Mouse (Mus musculus) CH12.LX (cell line): ENCODE measurements at regions not wholly inside any gene's neighbourhood (a gene's known extent, or its start where the extent isn't known, plus 50 kb on each side); places are given as distances from the start of the nearest gene placed in this dataset.

ENCODE experiments used
- DNase-seq: peaks from one replicate; pipeline ENCODE4 v3.0.0-alpha.2; 2013; ENCODE audit errors: extremely low read depth
- H3K27ac ChIP-seq: 2 replicates; pipeline ENCODE4 v1.5.1; 2012; ENCODE audit warnings: low read depth, mild to moderate bottlenecking, control low read depth, moderate library complexity; ENCODE audit not compliant: insufficient read depth
- H3K27me3 ChIP-seq: replicated peaks from 2 replicates; pipeline ENCODE3; 2012; ENCODE audit warnings: inconsistent platforms
- H3K36me3 ChIP-seq, 2 experiments: replicated peaks in 1 of 2; 2 replicates each; pipeline versions ENCODE3 to v1.6.1; 2012; ENCODE audit warnings: inconsistent platforms in 1 of 2, low read length in 1 of 2, mild to moderate bottlenecking in 1 of 2, mixed read lengths in 1 of 2, moderate library complexity in 1 of 2; ENCODE audit not compliant: control insufficient read depth in 1 of 2, insufficient read depth in 1 of 2
- H3K4me1 ChIP-seq, 2 experiments: 2 replicates each; pipeline ENCODE4 v1.6.1; 2012; ENCODE audit warnings: inconsistent platforms in 1 of 2, moderate library complexity in 1 of 2; ENCODE audit not compliant: insufficient read depth in 2 of 2, control insufficient read depth in 1 of 2
- H3K4me2 ChIP-seq: 2 replicates; pipeline ENCODE4 v1.6.1; 2012; ENCODE audit warnings: low read depth, mild to moderate bottlenecking, control low read depth; ENCODE audit not compliant: poor library complexity, insufficient read depth, severe bottlenecking
- H3K4me3 ChIP-seq, 3 experiments: fragments of 150-350 bp in 1 of 3; sonication (generic) in 1 of 3; replicated peaks in 1 of 3; 2 replicates each; pipeline versions ENCODE3 to v1.5.1; 2011 to 2012; ENCODE audit warnings: low read depth in 2 of 3, low read length in 2 of 3, mild to moderate bottlenecking in 2 of 3, moderate library complexity in 2 of 3, control low read depth in 1 of 3, improper control_type of control experiment in 1 of 3, inconsistent platforms in 1 of 3, mixed read lengths in 1 of 3; ENCODE audit not compliant: poor library complexity in 1 of 3
- H3K79me2 ChIP-seq: replicated peaks from 2 replicates; pipeline ENCODE4 v1.6.1; 2012; ENCODE audit warnings: mild to moderate bottlenecking, moderate library complexity; ENCODE audit not compliant: control insufficient read depth, poor library complexity, insufficient read depth, severe bottlenecking; ENCODE audit errors: extremely low read depth
- H3K9ac ChIP-seq: 2 replicates; pipeline ENCODE4 v1.6.1; 2012; ENCODE audit warnings: low read depth, mild to moderate bottlenecking, control low read depth, moderate library complexity; ENCODE audit not compliant: insufficient read depth
- H3K9me3 ChIP-seq: replicated peaks from 2 replicates; pipeline ENCODE3; 2012; ENCODE audit warnings: low read length, inconsistent platforms, mixed read lengths
- CHD1 ChIP-seq: IDR thresholded peaks from 2 replicates; pipeline ENCODE4 v1.6.1; 2012; ENCODE audit warnings: low read depth, low read length, improper control_type of control experiment, inconsistent platforms
- ETS1 ChIP-seq: conservative IDR thresholded peaks from 2 replicates; pipeline ENCODE4 v1.6.1; 2012; ENCODE audit warnings: low read depth, mild to moderate bottlenecking, inconsistent platforms, low read length, improper control_type of control experiment, moderate library complexity
- HCFC1 ChIP-seq: IDR thresholded peaks from 2 replicates; pipeline ENCODE4 v1.6.1; 2012; ENCODE audit warnings: low read depth, mild to moderate bottlenecking, inconsistent platforms, low read length, improper control_type of control experiment
- JUN ChIP-seq: IDR thresholded peaks from 2 replicates; pipeline ENCODE4 v1.6.1; 2011; ENCODE audit warnings: low read depth, mild to moderate bottlenecking, low read length, improper control_type of control experiment, moderate library complexity; ENCODE audit not compliant: insufficient read depth
- JUND ChIP-seq: conservative IDR thresholded peaks from 2 replicates; pipeline ENCODE4 v1.6.1; 2011; ENCODE audit warnings: low read depth, low read length, improper control_type of control experiment
- MAFK ChIP-seq: IDR thresholded peaks from 2 replicates; pipeline ENCODE4 v1.6.1; 2011; ENCODE audit warnings: low read length, improper control_type of control experiment; ENCODE audit not compliant: insufficient replicate concordance
- MXI1 ChIP-seq: IDR thresholded peaks from 2 replicates; pipeline ENCODE4 v1.6.1; 2011; ENCODE audit warnings: mild to moderate bottlenecking, low read depth, low read length, improper control_type of control experiment
- MYC ChIP-seq: IDR thresholded peaks from 2 replicates; pipeline ENCODE4 v1.6.1; 2011; ENCODE audit warnings: low read depth, mild to moderate bottlenecking, improper control_type of control experiment, low read length
- NELFE ChIP-seq: IDR thresholded peaks from 2 replicates; pipeline ENCODE4 v1.6.1; 2011; ENCODE audit warnings: low read depth, low read length, improper control_type of control experiment
- NRF1 ChIP-seq: IDR thresholded peaks from 2 replicates; pipeline ENCODE4 v1.6.1; 2014; ENCODE audit warnings: low read depth, mild to moderate bottlenecking, inconsistent platforms, low read length, improper control_type of control experiment, moderate library complexity
- POLR2AphosphoS2 ChIP-seq: IDR thresholded peaks from 2 replicates; pipeline ENCODE4 v1.6.1; 2011; ENCODE audit warnings: low read depth, low read length, improper control_type of control experiment
- RAD21 ChIP-seq: IDR thresholded peaks from 2 replicates; pipeline ENCODE4 v1.6.1; 2011; ENCODE audit warnings: low read depth, mild to moderate bottlenecking, low read length, improper control_type of control experiment, moderate library complexity
- SIN3A ChIP-seq: IDR thresholded peaks from 2 replicates; pipeline ENCODE4 v1.6.1; 2012; ENCODE audit warnings: low read length, improper control_type of control experiment, inconsistent platforms
- SMC3 ChIP-seq: IDR thresholded peaks from 2 replicates; pipeline ENCODE4 v1.6.1; 2011; ENCODE audit warnings: low read depth, low read length, improper control_type of control experiment
- TBP ChIP-seq: conservative IDR thresholded peaks from 2 replicates; pipeline ENCODE4 v1.6.1; 2011; ENCODE audit warnings: low read depth, low read length, improper control_type of control experiment
- UBTF ChIP-seq: IDR thresholded peaks from 2 replicates; pipeline ENCODE4 v1.6.1; 2012; ENCODE audit warnings: low read depth, mild to moderate bottlenecking, inconsistent platforms, low read length, improper control_type of control experiment, moderate library complexity
- USF1 ChIP-seq: IDR thresholded peaks from 2 replicates; pipeline ENCODE4 v1.6.1; 2014; ENCODE audit warnings: low read depth, mild to moderate bottlenecking, inconsistent platforms, low read length, improper control_type of control experiment
- ZKSCAN1 ChIP-seq: IDR thresholded peaks from 2 replicates; pipeline ENCODE4 v1.6.1; 2012; ENCODE audit warnings: low read depth, inconsistent platforms, low read length, improper control_type of control experiment, borderline replicate concordance
- ZMIZ1 ChIP-seq: IDR thresholded peaks from 2 replicates; pipeline ENCODE4 v1.6.1; 2012; ENCODE audit warnings: low read depth, mild to moderate bottlenecking, inconsistent platforms, low read length, improper control_type of control experiment
- dilution Hi-C: fragments of 300-500 bp; cut with MboI; formaldehyde crosslinking; loops from 2 replicates; pipeline ENCODE4 v1.14.3; 2020; ENCODE audit warnings: low sequenced_read_pairs; ENCODE audit not compliant: extremely low pct_unique_long_range_greater_than_20kb, extremely low pct_ligation_motif_present
- in situ Hi-C: fragments of 300-500 bp; cut with MboI; formaldehyde crosslinking; loops from 3 replicates; pipeline ENCODE4 v1.14.3; 2019; ENCODE audit warnings: low sequenced_read_pairs, low pct_ligation_motif_present, low pct_unique_long_range_greater_than_20kb, mixed read lengths

DNA sequence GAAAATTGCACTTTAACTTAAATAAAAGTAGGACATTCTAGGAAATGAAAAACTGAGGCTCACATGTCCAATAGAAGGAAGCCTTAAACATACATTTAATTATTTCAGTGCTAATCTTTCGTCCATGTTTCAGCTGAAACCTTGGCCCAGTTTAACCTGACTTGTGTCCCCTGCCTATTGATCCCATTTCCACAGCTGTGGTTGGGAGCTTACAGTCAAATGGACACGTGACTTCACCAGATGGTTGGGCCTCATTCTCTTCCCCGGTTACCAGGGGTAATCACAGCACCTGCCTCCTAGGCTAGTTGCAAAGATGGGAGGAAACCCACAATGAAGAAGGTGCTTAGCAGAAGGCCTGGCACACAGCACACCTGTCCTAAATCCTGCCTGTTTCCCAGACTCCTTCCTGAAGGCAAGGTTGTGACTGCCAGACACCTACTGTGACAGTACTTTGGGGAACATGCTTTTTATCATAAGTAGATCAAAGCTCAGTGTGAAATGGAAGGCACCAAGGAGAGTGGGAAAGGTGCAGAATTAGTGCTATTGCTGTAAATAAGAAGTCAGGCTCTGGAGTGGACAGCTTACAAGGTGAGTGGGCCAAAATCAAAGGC is 52.4 kb upstream of the Gadd45a start:
- H3K9ac ChIP-seq = no peak overlapping the region
- no peaks in the 10 kb centered on the region for H3K36me3 ChIP-seq
- no peak for DNase-seq
- TF ChIP-seq NELFE (no peak), RAD21 (no peak), CHD1 (no peak), MYC (no peak), MAFK (no peak), SIN3A (no peak), ZMIZ1 (no peak), ETS1 (no peak), ZKSCAN1 (no peak)
- H3K79me2 ChIP-seq = no peaks in the 10 kb centered on the region
- no peak overlapping the region for H3K4me2 ChIP-seq
- no peak overlapping the region for H3K4me3 ChIP-seq
- H3K27me3 ChIP-seq = no peaks in the 10 kb centered on the region
- in situ Hi-C loops = no loop called here
- H3K27ac ChIP-seq = no peak overlapping the region
- no peaks in the 10 kb centered on the region for H3K9me3 ChIP-seq
- dilution Hi-C loops = no loop called here
- H3K4me1 ChIP-seq = 0 out of 4 replicates have a peak, but pooled peaks cover 0 to 3% of the 10 kb centered on the region in 2 experiments

- DNase-seq = no peak
- in situ Hi-C loops (no loop called here), dilution Hi-C loops (no loop called here)
- TF ChIP-seq USF1 (no peak), JUN (no peak), NRF1 (no peak), HCFC1 (no peak), JUND (no peak), POLR2AphosphoS2 (no peak), CHD1 (no peak), MXI1 (no peak), ZMIZ1 (no peak), MAFK (no peak), SMC3 (no peak), TBP (no peak), UBTF (no peak)
- H3K4me1 ChIP-seq = 0 out of 4 replicates have a peak, but pooled peaks cover 0 to 3% of the 10 kb centered on the region in 2 experiments
- H3K27ac ChIP-seq = no peak overlapping the region
- H3K4me2 ChIP-seq = no peak overlapping the region
- H3K9me3 ChIP-seq = no peaks in the 10 kb centered on the region
- H3K36me3 ChIP-seq = no peaks in the 10 kb centered on the region
- no peaks in the 10 kb centered on the region for H3K27me3 ChIP-seq
- no peak overlapping the region for H3K4me3 ChIP-seq
- no peak overlapping the region for H3K9ac ChIP-seq
- H3K79me2 ChIP-seq = no peaks in the 10 kb centered on the region
Observed at GRCm38 (mm10) chr6:67088741-67089455, 51.6 kb upstream of the Gadd45a start.
